Mouse (Mus musculus) liver, adult 10 weeks (tissue): ENCODE results near the gene Olfr645. TPM values are rescaled to one million over a fixed set of nuclear protein-coding genes. Genes with fewer than 3 reads are reported as not detected.

Source experiments
- polyA plus RNA-seq: library from polyadenylated mRNA; stranded (reverse); fragments of 350-450 nt; fragmentation: Illumina TruSeq; extraction: RNeasy Lipid Tissue Mini Kit (QIAGEN cat#74804); gene quantifications from one replicate; pipeline ENCODE4 v1.2.3, GENCODE M21; 2014; ENCODE audit warnings: low read depth, low replicate concordance

Olfr645 gene
- polyA plus RNA-seq, result not detected

GRCm38 (mm10) chr7:104085365-104085764, at the start of gene Olfr645:
Gene Olfr645 (minus strand): TSS chr7:104085465.

GRCm38 (mm10) chr7:104129726-104130125, 44.5 kb upstream of the Olfr645 start, which contains the start of gene Ubqln5:
Gene Ubqln5 (minus strand): TSS chr7:104129826.

GRCm38 (mm10) chr7:104104757-104104972, 19.4 kb upstream of the Olfr645 start, which contains the start of gene Olfr646:
Gene Olfr646 (plus strand): TSS chr7:104104873.

DNA sequence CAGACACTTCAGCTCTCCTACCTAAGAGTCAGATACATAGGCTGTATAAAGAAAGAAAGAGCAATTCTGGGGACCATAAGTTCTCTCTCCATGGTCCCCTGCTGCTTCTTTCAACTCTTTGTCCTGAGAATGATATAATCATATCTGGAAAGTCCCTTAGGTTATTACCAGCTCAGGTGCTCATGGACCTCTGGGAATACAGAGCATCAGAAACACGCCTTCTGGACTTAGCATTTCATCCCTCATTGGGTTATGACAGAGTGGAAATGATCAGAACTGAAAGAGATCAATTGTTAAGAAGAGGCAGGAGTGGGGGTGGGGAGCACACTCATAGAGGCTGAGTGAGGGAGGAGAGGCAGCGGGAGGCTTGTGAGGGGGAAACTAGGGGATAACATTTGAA, 13.5 kb downstream of the Olfr645 start, which contains the start of gene Olfr644:
Gene Olfr644, minus strand, starts transcription at position 101 of the 400 bp plus-strand sequence.

GRCm38 (mm10) chr7:104061345-104061744, 23.9 kb downstream of the Olfr645 start, which contains the start of gene 4930516K23Rik:
Gene 4930516K23Rik (minus strand): TSS chr7:104061445.

GRCm38 (mm10) chr7:104052566-104052965, 32.7 kb downstream of the Olfr645 start, which contains the start of gene Olfr642:
Gene Olfr642 (minus strand): TSS chr7:104052666.

GRCm38 (mm10) chr7:104035145-104035544, 50.1 kb downstream of the Olfr645 start, which contains the start of gene Olfr641:
Gene Olfr641 (plus strand): TSS chr7:104035445.

Other genes with a start within 250 kb of the Olfr645 start
- gene Hbb-bh2, start 244.9 kb downstream of the Olfr645 start, polyA plus RNA-seq, result not detected
- not detected for gene Hbb-bh1, start 242.3 kb downstream of the Olfr645 start, polyA plus RNA-seq
- not detected for gene Hbb-y, start 232.2 kb downstream of the Olfr645 start, polyA plus RNA-seq
- not detected for gene Olfr66, start 199.2 kb downstream of the Olfr645 start, polyA plus RNA-seq
- not detected for gene Olfr64, start 191.0 kb downstream of the Olfr645 start, polyA plus RNA-seq
- not detected for gene Olfr65, start 182.0 kb downstream of the Olfr645 start, polyA plus RNA-seq
- gene Olfr631, start 156.6 kb downstream of the Olfr645 start, polyA plus RNA-seq, result not detected
- gene Olfr632, start 151.1 kb downstream of the Olfr645 start, polyA plus RNA-seq, result not detected
- not detected for gene Olfr633, start 141.0 kb downstream of the Olfr645 start, polyA plus RNA-seq
- not detected for gene Olfr635, start 114.3 kb downstream of the Olfr645 start, polyA plus RNA-seq
- gene Olfr638, start 86.7 kb downstream of the Olfr645 start, polyA plus RNA-seq, result not detected
- gene Olfr639, start 68.2 kb downstream of the Olfr645 start, polyA plus RNA-seq, result not detected
- not detected for gene Olfr640, start 59.9 kb downstream of the Olfr645 start, polyA plus RNA-seq
- gene Olfr641, start 50.0 kb downstream of the Olfr645 start, polyA plus RNA-seq, result not detected
- not detected for gene Olfr642, start 32.8 kb downstream of the Olfr645 start, polyA plus RNA-seq
- not detected for gene 4930516K23Rik, start 24.0 kb downstream of the Olfr645 start, polyA plus RNA-seq
- not detected for gene Olfr644, start 13.6 kb downstream of the Olfr645 start, polyA plus RNA-seq
- gene Olfr646, start 19.4 kb upstream of the Olfr645 start, polyA plus RNA-seq, result not detected
- not detected for gene Ubqln5, start 44.4 kb upstream of the Olfr645 start, polyA plus RNA-seq
- gene Olfr643, start 51.9 kb upstream of the Olfr645 start, polyA plus RNA-seq, result not detected
- not detected for gene Ubqln3, start 57.8 kb upstream of the Olfr645 start, polyA plus RNA-seq
- gene Ubqlnl, start 65.1 kb upstream of the Olfr645 start, polyA plus RNA-seq, result not detected
- not detected for gene Olfm5, start 79.4 kb upstream of the Olfr645 start, polyA plus RNA-seq
- gene Olfr648, start 97.9 kb upstream of the Olfr645 start, polyA plus RNA-seq, result not detected
- not detected for gene Olfr649, start 110.5 kb upstream of the Olfr645 start, polyA plus RNA-seq
- 0.34 TPM for gene Trim6, start 133.3 kb upstream of the Olfr645 start, polyA plus RNA-seq
- 14.9 TPM for gene Trim34a, start 159.0 kb upstream of the Olfr645 start, polyA plus RNA-seq
- gene Trim5, start 202.6 kb upstream of the Olfr645 start, polyA plus RNA-seq, result 3.6 TPM
- 16.4 TPM for gene Trim12a, start 230.0 kb upstream of the Olfr645 start, polyA plus RNA-seq
- gene Trim34b, start 244.0 kb upstream of the Olfr645 start, polyA plus RNA-seq, result not detected